Mouse (Mus musculus) E14TG2a.4 (cell line): ENCODE results near the gene Fez1.
A peak's percentile ranks its signal among the peaks of the same experiment; 100 is the strongest.

Experiments
- H3K27me3 ChIP-seq: 2 replicates; pipeline ENCODE4 v1.6.1; 2014; ENCODE audit warnings: low read length, control low read depth; ENCODE audit not compliant: insufficient read depth
- H3K36me3 ChIP-seq: 2 replicates; pipeline ENCODE4 v1.6.1; 2014; ENCODE audit warnings: low read length, control low read depth; ENCODE audit not compliant: insufficient read depth
- H3K4me1 ChIP-seq: replicated peaks from 2 replicates; pipeline ENCODE4 v1.6.1; 2014; ENCODE audit warnings: low read depth, low read length, control low read depth
- H3K4me3 ChIP-seq: replicated peaks from 2 replicates; pipeline ENCODE4 v1.5.1; 2014; ENCODE audit warnings: mild to moderate bottlenecking, low read length
- H3K9me3 ChIP-seq: 2 replicates; pipeline ENCODE4 v1.6.1; 2014; ENCODE audit warnings: low read length, control low read depth
- CTCF ChIP-seq: conservative IDR thresholded peaks from 2 replicates; pipeline ENCODE4 v1.5.1; 2014; ENCODE audit warnings: low read length
- NANOG ChIP-seq: IDR thresholded peaks from 2 replicates; pipeline ENCODE4 v1.6.1; 2014; ENCODE audit warnings: borderline replicate concordance, low read length, mixed read lengths
- POU5F1 ChIP-seq: IDR thresholded peaks from 2 replicates; pipeline ENCODE4 v1.6.1; 2014; ENCODE audit warnings: low read length, borderline replicate concordance

Gene Fez1

DNA sequence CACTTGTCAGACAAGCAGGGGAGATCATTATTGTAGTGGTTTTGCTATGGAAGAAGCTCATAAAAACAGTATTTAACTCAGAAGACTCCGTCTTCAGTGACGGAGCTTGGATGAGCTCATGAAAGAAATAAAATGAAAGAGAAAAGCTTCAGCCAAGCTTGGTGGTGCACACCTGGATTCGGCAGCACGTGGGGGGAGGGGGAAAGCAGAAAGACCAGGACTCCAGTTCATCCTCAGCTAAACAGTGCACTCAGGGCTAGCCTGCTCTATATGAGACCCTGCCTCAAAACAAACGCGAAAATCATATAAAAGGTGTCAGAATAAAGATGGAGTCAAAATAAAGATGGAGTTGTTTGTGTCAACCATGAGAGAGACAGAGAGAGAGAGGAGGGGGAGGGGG, 18.3 kb upstream of the Fez1 start:
- Histone ChIP-seq H3K4me1 (peaks cover 78% of the 10 kb centered on the region), H3K4me3 (peak overlapping the region; percentile 7; the same call in 1 of the 2 replicates), H3K27me3 (no peaks in the 10 kb centered on the region), H3K36me3 (no peaks in the 10 kb centered on the region), H3K9me3 (no peaks in the 10 kb centered on the region)
- no peak for TF ChIP-seq POU5F1
- no peak for TF ChIP-seq NANOG
- no peak for TF ChIP-seq CTCF

DNA sequence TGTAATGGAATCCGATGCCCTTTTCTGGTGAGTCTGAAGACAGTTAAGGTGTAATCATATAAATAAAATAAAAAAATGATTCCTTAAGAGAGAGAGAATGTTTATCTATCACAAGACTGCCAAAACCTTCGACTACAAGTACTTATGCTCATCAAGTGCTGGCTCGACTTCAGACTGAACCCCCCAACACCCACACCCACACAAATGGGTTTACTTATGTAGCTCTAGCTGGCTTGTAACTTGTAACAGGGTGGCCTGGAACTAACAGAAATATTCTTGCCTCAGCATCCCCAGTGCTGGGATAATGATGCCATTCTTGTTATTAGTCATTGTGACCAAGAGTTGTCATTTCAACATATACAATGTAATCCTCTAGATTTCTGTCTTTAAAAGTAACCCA, 17.7 kb upstream of the Fez1 start:
- Histone ChIP-seq H3K27me3 (no peaks in the 10 kb centered on the region), H3K36me3 (no peaks in the 10 kb centered on the region), H3K4me1 (peaks cover 73% of the 10 kb centered on the region), H3K9me3 (no peaks in the 10 kb centered on the region), H3K4me3 (0 out of 2 replicates have a peak overlapping the region, but pooled peaks have one; percentile 7)
- no peak for TF ChIP-seq NANOG
- TF ChIP-seq CTCF = no peak
- TF ChIP-seq POU5F1 = no peak

DNA sequence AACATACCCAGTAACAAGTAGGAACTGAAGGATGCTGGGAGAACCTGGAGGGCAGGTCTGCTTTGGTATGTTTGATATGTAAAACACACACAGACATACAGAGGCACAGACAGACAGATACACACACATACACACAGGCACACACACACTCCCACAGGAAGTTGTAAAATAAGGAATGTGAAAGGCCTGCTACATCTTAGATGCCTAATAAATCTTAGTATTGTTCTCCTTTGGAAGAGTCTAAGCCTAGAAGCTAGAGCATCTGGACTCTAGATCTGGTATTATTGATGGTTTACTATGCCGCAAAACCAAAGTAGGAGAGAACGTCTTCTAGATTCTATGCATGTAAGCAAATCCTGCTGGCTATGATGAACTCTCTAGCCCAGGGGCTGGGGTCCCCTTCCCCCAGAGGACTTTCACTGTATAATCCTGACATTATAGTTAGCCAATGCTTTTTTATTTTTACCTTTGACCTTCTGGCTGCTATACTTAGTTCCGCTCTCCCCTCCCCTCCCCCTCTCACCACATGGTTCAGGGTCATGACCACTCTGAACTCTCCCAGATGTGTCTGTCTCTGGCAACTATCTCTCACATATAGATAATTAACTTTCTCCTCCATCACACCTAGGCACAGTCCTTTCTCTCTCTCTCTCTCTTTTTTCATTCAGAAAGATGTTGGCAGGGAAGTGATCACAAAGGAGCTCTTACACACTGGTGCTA, 16.2 kb upstream of the Fez1 start:
- H3K36me3 ChIP-seq = no peaks in the 10 kb centered on the region
- TF ChIP-seq NANOG = no peak
- TF ChIP-seq POU5F1 = no peak
- no peak for TF ChIP-seq CTCF

DNA sequence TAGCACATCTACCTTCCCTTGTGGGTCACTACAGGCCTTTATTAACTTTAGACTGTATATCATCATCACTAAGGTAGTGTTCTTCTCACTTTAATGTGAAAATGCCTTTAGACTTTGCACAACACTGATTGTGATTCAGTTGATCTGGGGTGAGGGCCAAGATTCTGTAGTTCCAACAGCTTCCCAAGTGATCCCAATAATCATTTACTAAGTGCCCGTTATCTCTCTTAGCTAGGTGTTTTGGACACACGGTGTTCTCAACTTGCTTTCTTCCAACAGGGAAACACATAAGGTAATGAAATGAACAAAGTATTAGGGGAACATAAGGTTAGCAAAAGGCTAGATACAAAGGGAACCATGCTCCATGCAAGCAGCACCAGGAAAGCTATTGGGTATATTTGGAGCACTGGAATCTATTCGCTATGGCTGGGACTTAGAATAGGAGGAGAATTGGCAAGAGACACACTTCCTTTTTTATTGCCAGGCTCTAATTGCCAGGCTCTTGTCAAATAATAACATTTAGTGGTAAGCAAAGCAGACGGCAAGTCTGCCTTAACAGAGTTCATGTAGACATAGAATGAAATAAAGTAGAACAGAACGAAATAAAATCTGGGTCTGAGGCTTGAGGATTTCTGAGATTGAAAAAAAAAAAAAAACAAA, 13.4 kb upstream of the Fez1 start:
- peaks cover 34% of the 10 kb centered on the region for H3K4me1 ChIP-seq
- TF ChIP-seq NANOG (no peak), CTCF (no peak), POU5F1 (no peak)
- no peaks in the 10 kb centered on the region for H3K36me3 ChIP-seq
- no peaks in the 10 kb centered on the region for H3K27me3 ChIP-seq
- H3K9me3 ChIP-seq = no peaks in the 10 kb centered on the region
- no peak overlapping the region for H3K4me3 ChIP-seq

More for the DNA sequence above, 16.2 kb upstream of the Fez1 start:
- H3K9me3 ChIP-seq = no peaks in the 10 kb centered on the region
- no peak overlapping the region for H3K4me3 ChIP-seq
- H3K4me1 ChIP-seq = peaks cover 58% of the 10 kb centered on the region
- no peaks in the 10 kb centered on the region for H3K27me3 ChIP-seq

DNA sequence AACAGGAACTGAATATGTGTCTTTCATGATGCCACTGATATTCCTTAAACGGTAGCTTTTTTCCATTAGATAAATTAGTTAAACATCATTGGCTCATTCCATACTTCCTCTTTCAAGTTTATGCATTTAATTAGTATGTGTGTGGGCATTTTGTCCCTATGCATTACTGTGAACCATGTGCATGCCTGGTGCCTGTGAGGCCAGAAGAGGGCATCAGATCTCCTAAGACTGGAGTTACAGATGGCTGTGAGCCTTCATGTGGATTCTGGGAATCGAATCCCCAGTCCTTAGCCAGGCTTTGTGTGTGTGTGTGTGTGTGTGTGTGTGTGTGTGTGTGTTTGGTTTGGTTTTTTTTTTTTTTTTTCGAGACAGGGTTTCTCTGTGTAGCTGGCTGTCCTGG, 7.2 kb upstream of the Fez1 start:
- Histone ChIP-seq H3K4me3 (no peak overlapping the region), H3K27me3 (no peaks in the 10 kb centered on the region), H3K4me1 (peaks cover 24% of the 10 kb centered on the region), H3K36me3 (no peaks in the 10 kb centered on the region), H3K9me3 (no peaks in the 10 kb centered on the region)
- TF ChIP-seq POU5F1 (no peak), NANOG (no peak), CTCF (0 out of 2 replicates have a peak, but pooled peaks have one; percentile 16)

DNA sequence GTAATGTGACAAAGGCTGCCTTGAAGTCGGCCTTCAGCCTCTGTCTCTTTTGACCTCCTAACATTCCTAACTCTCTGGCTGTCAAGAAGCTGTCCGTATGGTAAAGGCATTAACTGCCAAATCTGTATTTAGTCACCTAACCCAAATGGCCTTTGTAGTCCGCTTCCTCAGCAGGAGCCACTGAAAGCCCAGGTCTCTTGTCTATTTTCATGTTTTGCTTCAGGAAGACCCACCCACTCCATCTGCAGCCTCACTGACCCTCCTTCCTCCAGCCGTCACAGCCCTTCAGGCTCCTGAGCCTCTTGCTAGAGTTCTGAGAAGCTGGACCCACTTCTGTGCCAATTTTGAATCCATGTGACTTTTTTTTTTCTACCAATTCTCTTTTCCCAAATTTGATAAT, 2.8 kb upstream of the Fez1 start:
- no peak for TF ChIP-seq POU5F1
- TF ChIP-seq CTCF = no peak
- TF ChIP-seq NANOG = no peak
- peaks cover 52% of the 10 kb centered on the region for H3K4me1 ChIP-seq
- no peak overlapping the region for H3K4me3 ChIP-seq
- H3K9me3 ChIP-seq = no peaks in the 10 kb centered on the region
- no peaks in the 10 kb centered on the region for H3K36me3 ChIP-seq
- no peaks in the 10 kb centered on the region for H3K27me3 ChIP-seq

DNA sequence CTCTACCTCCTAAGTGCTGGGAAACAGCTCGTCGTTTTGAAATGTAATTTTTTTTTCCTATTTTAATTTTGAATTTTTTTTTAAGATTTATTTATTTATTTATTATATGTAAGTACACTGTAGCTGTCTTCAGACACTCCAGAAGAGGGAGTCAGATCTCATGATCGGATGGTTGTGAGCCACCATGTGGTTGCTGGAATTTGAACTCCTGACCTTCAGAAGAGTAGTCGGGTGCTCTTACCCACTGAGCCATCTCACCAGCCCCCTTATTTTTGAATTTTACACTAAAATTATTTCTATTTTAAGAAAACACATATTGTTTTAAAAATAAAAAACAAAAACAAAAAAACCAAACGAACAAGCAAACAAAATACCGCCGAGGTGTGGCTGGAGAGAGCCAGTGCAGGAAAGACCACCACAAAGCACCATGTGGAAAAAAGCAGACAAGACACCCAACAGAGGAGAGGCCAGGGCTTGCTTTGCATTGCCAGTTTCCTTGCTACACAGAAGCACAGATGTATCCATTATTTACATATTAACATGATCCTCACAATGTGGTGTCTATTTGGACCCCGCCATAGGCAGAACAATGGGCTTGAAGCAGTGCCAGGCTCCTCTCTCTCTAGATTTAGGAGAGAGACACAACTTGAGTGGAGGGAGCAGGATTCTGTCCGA, 558 bp upstream of the Fez1 start:
- H3K9me3 ChIP-seq = no peaks in the 10 kb centered on the region
- H3K27me3 ChIP-seq = no peaks in the 10 kb centered on the region
- peak overlapping the region; percentile 50 for H3K4me3 ChIP-seq
- H3K36me3 ChIP-seq = no peaks in the 10 kb centered on the region
- peaks cover 41% of the 10 kb centered on the region for H3K4me1 ChIP-seq
- TF ChIP-seq CTCF (peak; percentile 14; the same call in 1 of the 2 replicates), NANOG (no peak), POU5F1 (no peak)

DNA sequence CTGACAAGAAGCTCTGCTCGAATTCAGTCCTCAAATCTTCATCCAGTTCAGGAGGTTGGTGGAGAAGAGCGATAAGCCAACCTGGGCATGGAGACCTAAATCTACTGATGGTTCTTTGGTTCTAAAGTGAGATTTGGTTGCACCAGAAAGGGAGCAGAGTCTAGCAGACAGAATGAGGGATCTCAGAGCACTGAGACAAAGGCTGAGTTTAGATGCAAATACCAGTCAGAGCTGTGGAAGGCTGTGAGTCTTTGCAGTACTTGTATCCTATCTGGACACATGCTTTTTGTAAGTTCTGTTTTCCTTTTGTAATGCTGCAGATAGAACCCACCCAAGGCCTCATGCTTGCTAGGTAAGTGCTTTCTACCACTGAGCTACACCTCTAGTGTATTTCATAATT, 360 bp downstream of the Fez1 start:
- Histone ChIP-seq H3K4me1 (peaks cover 41% of the 10 kb centered on the region), H3K4me3 (peak overlapping the region; percentile 50; the same call in 1 of the 2 replicates), H3K36me3 (no peaks in the 10 kb centered on the region), H3K27me3 (no peaks in the 10 kb centered on the region), H3K9me3 (no peaks in the 10 kb centered on the region)
- TF ChIP-seq POU5F1 = no peak
- no peak for TF ChIP-seq CTCF
- TF ChIP-seq NANOG = no peak
